Mouse (Mus musculus) heart, adult 2 months (tissue): ENCODE data around the gene Ctsw.

Experiments used
- CTCF ChIP-seq: fragments of 200-600 bp; IDR thresholded peaks from 2 replicates; pipeline ENCODE4 v1.8.1; 2022; ENCODE audit warnings: antibody characterized with exemption, mild to moderate bottlenecking, moderate library complexity
- EP300 ChIP-seq: fragments of 200-500 bp; IDR thresholded peaks from 2 replicates; pipeline ENCODE4 v1.6.1; 2011; ENCODE audit warnings: low read depth, low read length, control low read depth; ENCODE audit not compliant: insufficient read depth

DNA sequence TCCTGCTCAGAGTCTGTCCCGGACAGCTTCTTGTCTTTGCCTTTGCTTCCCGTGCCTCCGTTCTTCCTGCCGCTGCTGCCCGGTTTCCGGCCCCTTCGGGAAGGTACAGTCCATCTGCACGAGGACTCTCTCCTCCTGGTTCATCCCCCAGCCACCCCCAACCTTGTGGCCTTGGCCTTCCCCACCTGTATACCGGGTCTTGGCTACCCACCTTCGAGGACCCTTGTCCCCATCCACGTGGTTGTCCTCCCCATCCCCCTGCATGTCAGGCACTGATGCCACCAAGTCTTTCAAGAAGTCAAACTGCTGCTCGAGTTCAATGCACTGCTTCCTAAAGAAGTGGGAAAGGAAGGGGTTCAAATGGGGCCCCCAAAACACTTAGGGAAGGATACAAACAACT, 44.7 kb downstream of the Ctsw start:
- TF ChIP-seq CTCF (no peak), EP300 (no peak)
